Mouse (Mus musculus) liver, postnatal 0 days (tissue): Measurements from ENCODE around the gene Rsu1.

Experiments used
- CTCF ChIP-seq: sonication (generic); IDR thresholded peaks from 2 replicates; pipeline ENCODE4 v1.5.1; 2016; ENCODE audit warnings: antibody characterized with exemption, low read depth
- EP300 ChIP-seq: IDR thresholded peaks from 2 replicates; pipeline ENCODE4 v1.6.1; 2016; ENCODE audit warnings: antibody characterized with exemption, low read depth, mild to moderate bottlenecking

- TF ChIP-seq CTCF (no peak), EP300 (no peak)
Observed at GRCm38 (mm10) chr2:13290070-13290469, 18.9 kb upstream of the Rsu1 start.
